Comparison of ENCODE assay signal across 8 mouse cellular contexts in genomic region chr1:52844354-52844753, GRCm38 (mm10). TPM values are rescaled to one million over a fixed set of nuclear protein-coding genes. Genes with fewer than 3 reads are reported as not detected.
DNase-seq lines count a peak whose midpoint lies in the region; ATAC-seq lines count a peak whose summit lies in the region.

No protein-coding gene starts in this region.

- WGBS in liver, embryonic 12.5 days (ENCODE audit: insufficient replicate concordance) = 7% methylated on average over 3 of the region's 3 CpGs

- DNase-seq in cerebellum, adult 8-10 months = peak; percentile 25
- no peak for DNase-seq in cerebellum, postnatal 25 days
- DNase-seq in thymus, postnatal 25 days = peak; percentile 8
- DNase-seq in thymus, adult 18-20 months = no peak
- DNase-seq in spleen, postnatal 10 days (ENCODE audit: low spot score in 2 of 2) = no peak
- no peak for DNase-seq in adrenal gland, postnatal 4 days (ENCODE audit: low spot score in 2 of 2)
- DNase-seq in layer of hippocampus, postnatal 14 days (ENCODE audit: low spot score in 2 of 2) = no peak

- H3K9me3 ChIP-seq in liver, embryonic 12.5 days (replicated peaks) = no peaks in the 10 kb centered on the region

- no peak overlapping the region for H3K27ac ChIP-seq in liver, embryonic 12.5 days

- H3K4me1 ChIP-seq in liver, embryonic 12.5 days = peaks cover 39% of the 10 kb centered on the region

- peak overlapping the region; percentile 75 for H3K4me2 ChIP-seq in liver, embryonic 12.5 days

- H3K4me3 ChIP-seq in liver, embryonic 12.5 days = peak overlapping the region; percentile 67

- peak; percentile 2; the same call in 1 of the 2 replicates for ATAC-seq in liver, embryonic 12.5 days

- no peaks in the 10 kb centered on the region for H3K36me3 ChIP-seq in liver, embryonic 12.5 days

- no peaks in the 10 kb centered on the region for H3K27me3 ChIP-seq in liver, embryonic 12.5 days (replicated peaks)

- peak overlapping the region; percentile 6; the same call in 1 of the 2 replicates for H3K9ac ChIP-seq in liver, embryonic 12.5 days

RNA-seq across cellular contexts. Expression of gene Hibch, which starts 0.4 kb away (rescaled TPM):
- 20.4 and 21.2 TPM in 2 replicates for polyA plus RNA-seq in liver, embryonic 12.5 days (2016; fragmentation: Nextera tagmentation; extraction: Ambion mirVana)
- 10 to 100 TPM; 46.3 to 53.0 TPM for total RNA-seq in adrenal gland, postnatal 4 days (2021)
- 10 to 100 TPM; 14.1 to 16.5 TPM for total RNA-seq in layer of hippocampus, postnatal 14 days (2021)

RNA-seq across cellular contexts. Expression of gene Inpp1, which starts 26.9 kb away (rescaled TPM):
- polyA plus RNA-seq in liver, embryonic 12.5 days (2016; fragmentation: Nextera tagmentation; extraction: Ambion mirVana) = 5.4 and 6.2 TPM in 2 replicates
- total RNA-seq in adrenal gland, postnatal 4 days (2021) = 10 to 100 TPM; 26.1 to 26.3 TPM
- total RNA-seq in layer of hippocampus, postnatal 14 days (2021) = 10 to 100 TPM; 42.7 to 49.8 TPM

Comparison
In these comparisons a context has a peak if more than half of its experiments do, and no peak if none do; other contexts are left out.
1. DNase-seq: peak in cerebellum, adult 8-10 months (single experiment) and thymus, postnatal 25 days (single experiment); none in cerebellum, postnatal 25 days (0 of 2), thymus, adult 18-20 months (0 of 2), spleen, postnatal 10 days (0 of 2), adrenal gland, postnatal 4 days (0 of 2) and layer of hippocampus, postnatal 14 days (0 of 2).